Mouse (Mus musculus) myocyte (in vitro differentiated cells): ENCODE data around the gene Gns.

ENCODE experiments used
- MAX ChIP-seq: IDR thresholded peaks from one replicate; pipeline ENCODE4 v1.6.1; 2011; ENCODE audit warnings: low read depth, mild to moderate bottlenecking, control low read depth
- MYOD1 ChIP-seq, 3 experiments: IDR thresholded peaks; one replicate each; pipeline ENCODE4 v1.6.1; 2011; ENCODE audit warnings: control low read depth in 2 of 3, low read depth in 2 of 3, mild to moderate bottlenecking in 2 of 3, moderate library complexity in 1 of 3; ENCODE audit not compliant: insufficient read length in 2 of 3, control insufficient read depth in 1 of 3
- MYOG ChIP-seq, 3 experiments: IDR thresholded peaks; one replicate each; pipeline ENCODE4 v1.6.1; 2011; ENCODE audit warnings: control low read depth in 2 of 3, low read depth in 2 of 3, mild to moderate bottlenecking in 2 of 3; ENCODE audit not compliant: insufficient read length in 2 of 3, control insufficient read depth in 1 of 3, insufficient read depth in 1 of 3
- POLR2A ChIP-seq: IDR thresholded peaks from one replicate; pipeline ENCODE4 v1.6.1; 2011; ENCODE audit warnings: low read depth, mild to moderate bottlenecking, control low read depth, moderate library complexity; ENCODE audit not compliant: insufficient read length
- REST ChIP-seq: IDR thresholded peaks from one replicate; pipeline ENCODE4 v1.6.1; 2011; ENCODE audit warnings: mild to moderate bottlenecking, control low read depth, moderate library complexity; ENCODE audit not compliant: insufficient read depth, insufficient read length
- SRF ChIP-seq: IDR thresholded peaks from one replicate; pipeline ENCODE4 v1.6.1; 2011; ENCODE audit warnings: low read depth; ENCODE audit not compliant: control insufficient read depth, insufficient read length
- USF1 ChIP-seq: IDR thresholded peaks from one replicate; pipeline ENCODE4 v1.6.1; 2011; ENCODE audit warnings: low read depth, mild to moderate bottlenecking, control low read depth, moderate library complexity

- TF ChIP-seq POLR2A, result no peak
- no peak for TF ChIP-seq USF1
- no peak for TF ChIP-seq MAX
- no peak for TF ChIP-seq REST
- TF ChIP-seq MYOG (IDR thresholded peaks at IDR 0.05; ENCODE audit: control insufficient read depth in 1 of 3, insufficient read depth in 1 of 3, insufficient read length in 2 of 3, low read depth in 2 of 3), result no peak
- TF ChIP-seq SRF, result no peak
- no peak for TF ChIP-seq MYOD1 (IDR thresholded peaks at IDR 0.05; ENCODE audit: control insufficient read depth in 1 of 3, insufficient read length in 2 of 3, low read depth in 2 of 3)
Measured at GRCm38 (mm10) chr10:121385695-121386094, 20.8 kb downstream of the Gns start.
